Comparison of ENCODE assay signal across 9 mouse cellular contexts in genomic region chr8:105623118-105623517, GRCm38 (mm10). TPM values are rescaled to one million over a fixed set of nuclear protein-coding genes. Genes with fewer than 3 reads are reported as not detected.
DNase-seq lines count a peak whose midpoint lies in the region; ATAC-seq and TF ChIP-seq lines count a peak whose summit lies in the region.
"Had no signal": no experiment of that assay in that cellular context is flagged by ENCODE, and none has a peak within 500 bp of the region (broad histone marks: within the 10 kb centered on the region; RNA-seq: fewer than 3 reads in every experiment).

No protein-coding gene starts in this region.

- H3K27ac ChIP-seq in hindbrain, embryonic 10.5 days: peak overlapping the region; percentile 59; the same call in 1 of the 2 replicates
- H3K27ac ChIP-seq in hindbrain, embryonic 11.5 days (ENCODE audit: low read depth, low read length): no peak overlapping the region
- H3K27ac ChIP-seq in forebrain, embryonic 14.5 days (ENCODE audit: low read depth, low read length): peak overlapping the region; percentile 58; the same call in 1 of the 2 replicates
- peak overlapping the region; percentile 90 for H3K27ac ChIP-seq in liver, postnatal 0 days (ENCODE audit: low read depth)

- no peak overlapping the region for H3K4me2 ChIP-seq in hindbrain, embryonic 11.5 days (replicated peaks; ENCODE audit: low read depth, low read length)
- no peak overlapping the region for H3K4me2 ChIP-seq in forebrain, embryonic 14.5 days (ENCODE audit: low read length)
- H3K4me2 ChIP-seq in liver, postnatal 0 days (ENCODE audit: low read depth, low read length): peak overlapping the region; percentile 30
- H3K4me2 ChIP-seq: liver, embryonic 15.5 days had no signal

- ATAC-seq in hindbrain, embryonic 11.5 days (ENCODE audit: low FRiP score): no peak
- no peak for ATAC-seq in forebrain, embryonic 14.5 days
- peak; percentile 54 for ATAC-seq in liver, postnatal 0 days

- H3K9ac ChIP-seq in hindbrain, embryonic 11.5 days (ENCODE audit: low read depth, low read length): no peak overlapping the region
- H3K9ac ChIP-seq in forebrain, embryonic 14.5 days (ENCODE audit: low read length): 0 out of 2 replicates have a peak overlapping the region, but pooled peaks have one; percentile 13
- peak overlapping the region; percentile 46; the same call in 1 of the 2 replicates for H3K9ac ChIP-seq in liver, postnatal 0 days (replicated peaks)
- H3K9ac ChIP-seq: liver, embryonic 15.5 days had no signal

- H3K4me1 ChIP-seq in hindbrain, embryonic 10.5 days (replicated peaks): peaks cover 37% of the 10 kb centered on the region
- H3K4me1 ChIP-seq in hindbrain, embryonic 11.5 days (replicated peaks; ENCODE audit: control insufficient read depth, insufficient read depth, low read length): no peaks in the 10 kb centered on the region
- H3K4me1 ChIP-seq in E14TG2a.4 (replicated peaks; ENCODE audit: low read depth, low read length): peaks cover 81% of the 10 kb centered on the region
- H3K4me1 ChIP-seq in forebrain, embryonic 14.5 days (ENCODE audit: control insufficient read depth, insufficient read depth, low read length): peaks cover 6% of the 10 kb centered on the region
- peaks cover 5% of the 10 kb centered on the region for H3K4me1 ChIP-seq in liver, postnatal 0 days (ENCODE audit: insufficient read depth)

- peak overlapping the region; percentile 7; the same call in 1 of the 2 replicates for H3K4me3 ChIP-seq in hindbrain, embryonic 10.5 days
- H3K4me3 ChIP-seq in hindbrain, embryonic 11.5 days (ENCODE audit: low read depth, low read length): no peak overlapping the region
- peak overlapping the region; percentile 42 for H3K4me3 ChIP-seq in E14TG2a.4 (replicated peaks; ENCODE audit: low read length)
- H3K4me3 ChIP-seq in forebrain, embryonic 14.5 days (ENCODE audit: low read depth, low read length): no peak overlapping the region
- H3K4me3 ChIP-seq in liver, postnatal 0 days (ENCODE audit: low read depth, low read length): no peak overlapping the region
- H3K4me3 ChIP-seq: liver, embryonic 15.5 days had no signal

- no peaks in the 10 kb centered on the region for H3K9me3 ChIP-seq in hindbrain, embryonic 10.5 days
- H3K9me3 ChIP-seq in hindbrain, embryonic 11.5 days (ENCODE audit: control insufficient read depth, low read length): no peaks in the 10 kb centered on the region
- no peaks in the 10 kb centered on the region for H3K9me3 ChIP-seq in E14TG2a.4 (ENCODE audit: low read length)
- H3K9me3 ChIP-seq in forebrain, embryonic 14.5 days (replicated peaks; ENCODE audit: control insufficient read depth, low read length): no peaks in the 10 kb centered on the region
- H3K9me3 ChIP-seq in liver, postnatal 0 days (ENCODE audit: low read length): no peaks in the 10 kb centered on the region
- H3K9me3 ChIP-seq: liver, embryonic 15.5 days had no signal

- DNase-seq in hindbrain, embryonic 10.5 days (ENCODE audit: low spot score): no peak
- no peak for DNase-seq in hindbrain, embryonic 11.5 days (ENCODE audit: low spot score)
- no peak for DNase-seq in forebrain, embryonic 14.5 days (ENCODE audit: low spot score)
- DNase-seq in liver, postnatal 0 days: peak; percentile 71
- peak; percentile 94 to 95 for DNase-seq in spleen, postnatal 36 days (ENCODE audit: low spot score in 2 of 2)
- DNase-seq in yolk sac, embryonic 10.5 days (ENCODE audit: low spot score): no peak
- no peak for DNase-seq in ovary, postnatal 36 days (ENCODE audit: low spot score)

- peaks cover 52% of the 10 kb centered on the region for H3K36me3 ChIP-seq in hindbrain, embryonic 10.5 days
- H3K36me3 ChIP-seq in hindbrain, embryonic 11.5 days (ENCODE audit: control insufficient read depth, insufficient read depth, low read length): peaks cover 6% of the 10 kb centered on the region; the same call in 1 of the 2 replicates
- H3K36me3 ChIP-seq in E14TG2a.4 (ENCODE audit: insufficient read depth, low read length): peaks cover 36% of the 10 kb centered on the region
- peaks cover 55% of the 10 kb centered on the region for H3K36me3 ChIP-seq in forebrain, embryonic 14.5 days (ENCODE audit: control insufficient read depth, insufficient read depth, low read length)
- peaks cover 35% of the 10 kb centered on the region for H3K36me3 ChIP-seq in liver, postnatal 0 days (replicated peaks; ENCODE audit: insufficient read depth, low read length)

- no peak for TF ChIP-seq CTCF in E14TG2a.4 (conservative IDR thresholded peaks at IDR 0.05; ENCODE audit: low read length)
- 0 out of 2 replicates have a peak, but pooled peaks have one; percentile 8 for TF ChIP-seq CTCF in liver, postnatal 0 days (IDR thresholded peaks at IDR 0.05; ENCODE audit: low read depth)

- peak; percentile 51; the same call in 1 of the 2 replicates for TF ChIP-seq EP300 in liver, postnatal 0 days (IDR thresholded peaks at IDR 0.05; ENCODE audit: low read depth)

- WGBS in hindbrain, embryonic 10.5 days: 26% methylated on average over 5 of the region's 5 CpGs
- WGBS in hindbrain, embryonic 11.5 days: 29% methylated on average over 5 of the region's 5 CpGs
- WGBS in forebrain, embryonic 14.5 days: 21% methylated on average over 5 of the region's 5 CpGs
- WGBS in liver, postnatal 0 days (ENCODE audit: insufficient replicate concordance): 29% methylated on average over 5 of the region's 5 CpGs

- no peaks in the 10 kb centered on the region for H3K27me3 ChIP-seq in hindbrain, embryonic 10.5 days (ENCODE audit: insufficient read depth, poor library complexity, severe bottlenecking)
- H3K27me3 ChIP-seq in hindbrain, embryonic 11.5 days (ENCODE audit: control insufficient read depth, insufficient read depth, low read length): no peaks in the 10 kb centered on the region
- no peaks in the 10 kb centered on the region for H3K27me3 ChIP-seq in E14TG2a.4 (ENCODE audit: insufficient read depth, low read length)
- no peaks in the 10 kb centered on the region for H3K27me3 ChIP-seq in forebrain, embryonic 14.5 days (replicated peaks; ENCODE audit: control insufficient read depth, insufficient read depth, low read length)
- no peaks in the 10 kb centered on the region for H3K27me3 ChIP-seq in liver, postnatal 0 days (ENCODE audit: insufficient read depth, low read length)
- H3K27me3 ChIP-seq: liver, embryonic 15.5 days had no signal

RNA-seq across cellular contexts. Expression of gene Ctcf, which starts 13.2 kb away (rescaled TPM):
- polyA plus RNA-seq in hindbrain, embryonic 10.5 days (2016; fragmentation: Nextera tagmentation; extraction: Ambion mirVana): 102 and 138 TPM in 2 replicates
- 115 and 121 TPM in 2 replicates for polyA plus RNA-seq in hindbrain, embryonic 11.5 days (2014; fragmentation: Nextera tagmentation; extraction: Ambion mirVana)
- polyA plus RNA-seq in forebrain, embryonic 14.5 days (2014; fragmentation: Nextera tagmentation; extraction: Ambion mirVana): 100 and 108 TPM in 2 replicates
- polyA plus RNA-seq in liver, postnatal 0 days (2015; fragmentation: Nextera tagmentation; extraction: Ambion mirVana): 41.1 and 42.2 TPM in 2 replicates

RNA-seq across cellular contexts. Expression of gene Agrp, which starts 14.1 kb away (rescaled TPM):
- 0.61 and 0.73 TPM in 2 replicates for polyA plus RNA-seq in hindbrain, embryonic 10.5 days (2016; fragmentation: Nextera tagmentation; extraction: Ambion mirVana)
- 0.68 and 2.1 TPM in 2 replicates for polyA plus RNA-seq in hindbrain, embryonic 11.5 days (2014; fragmentation: Nextera tagmentation; extraction: Ambion mirVana)
- polyA plus RNA-seq in forebrain, embryonic 14.5 days (2014; fragmentation: Nextera tagmentation; extraction: Ambion mirVana): 0.72 and 1.8 TPM in 2 replicates
- polyA plus RNA-seq in liver, postnatal 0 days (2015; fragmentation: Nextera tagmentation; extraction: Ambion mirVana): 0.17 TPM in 1 of 2 replicates, not detected in the other

RNA-seq across cellular contexts. Expression of gene Ripor1, which starts 18.1 kb away (rescaled TPM):
- polyA plus RNA-seq in hindbrain, embryonic 10.5 days (2016; fragmentation: Nextera tagmentation; extraction: Ambion mirVana): 17.7 and 23.7 TPM in 2 replicates
- 11.8 and 12.4 TPM in 2 replicates for polyA plus RNA-seq in hindbrain, embryonic 11.5 days (2014; fragmentation: Nextera tagmentation; extraction: Ambion mirVana)
- 14.9 and 21.7 TPM in 2 replicates for polyA plus RNA-seq in forebrain, embryonic 14.5 days (2014; fragmentation: Nextera tagmentation; extraction: Ambion mirVana)
- 6.2 and 6.8 TPM in 2 replicates for polyA plus RNA-seq in liver, postnatal 0 days (2015; fragmentation: Nextera tagmentation; extraction: Ambion mirVana)

RNA-seq across cellular contexts. Expression of gene Atp6v0d1, which starts 57.3 kb away (rescaled TPM):
- polyA plus RNA-seq in hindbrain, embryonic 10.5 days (2016; fragmentation: Nextera tagmentation; extraction: Ambion mirVana): 90.8 and 119 TPM in 2 replicates
- 141 and 155 TPM in 2 replicates for polyA plus RNA-seq in hindbrain, embryonic 11.5 days (2014; fragmentation: Nextera tagmentation; extraction: Ambion mirVana)
- polyA plus RNA-seq in forebrain, embryonic 14.5 days (2014; fragmentation: Nextera tagmentation; extraction: Ambion mirVana): 194 and 211 TPM in 2 replicates
- polyA plus RNA-seq in liver, postnatal 0 days (2015; fragmentation: Nextera tagmentation; extraction: Ambion mirVana): 48.0 and 50.2 TPM in 2 replicates

Comparison
In these comparisons a context has a peak if more than half of its experiments do, and no peak if none do; other contexts are left out.
1. H3K4me3 ChIP-seq: peak in hindbrain, embryonic 10.5 days (single experiment) and E14TG2a.4 (single experiment); none in hindbrain, embryonic 11.5 days (single experiment), forebrain, embryonic 14.5 days (single experiment) and liver, postnatal 0 days (single experiment).
2. DNase-seq: peak in liver, postnatal 0 days (single experiment) and spleen, postnatal 36 days (2 of 2); none in hindbrain, embryonic 10.5 days (single experiment), hindbrain, embryonic 11.5 days (single experiment), forebrain, embryonic 14.5 days (single experiment), yolk sac, embryonic 10.5 days (single experiment) and ovary, postnatal 36 days (single experiment).